9 mouse cellular contexts compared by ENCODE assay signal in genomic region chr7:24907211-24907748, GRCm38 (mm10). TPM values are rescaled to one million over a fixed set of nuclear protein-coding genes. Genes with fewer than 3 reads are reported as not detected.
DNase-seq lines count a peak whose midpoint lies in the region; ATAC-seq and TF ChIP-seq lines count a peak whose summit lies in the region.
"Had no signal": no experiment of that assay in that cellular context is flagged by ENCODE, and none has a peak within 500 bp of the region (broad histone marks: within the 10 kb centered on the region; RNA-seq: fewer than 3 reads in every experiment).

No protein-coding gene starts in this region.

- H3K4me2 ChIP-seq in liver, embryonic 11.5 days: peak overlapping the region; percentile 36
- H3K4me2 ChIP-seq in embryonic facial prominence, embryonic 15.5 days (replicated peaks): peak overlapping the region; percentile 19; the same call in 1 of the 2 replicates
- H3K4me2 ChIP-seq in stomach, postnatal 0 days (replicated peaks; ENCODE audit: low read depth): 0 out of 2 replicates have a peak overlapping the region, but pooled peaks have one; percentile 23

- H3K27ac ChIP-seq in liver, embryonic 11.5 days (ENCODE audit: low read depth, low read length): no peak overlapping the region; the same call in 1 of the 2 replicates
- peak overlapping the region; percentile 58; the same call in 1 of the 2 replicates for H3K27ac ChIP-seq in embryonic facial prominence, embryonic 15.5 days (replicated peaks)
- H3K27ac ChIP-seq in stomach, postnatal 0 days (replicated peaks): peak overlapping the region; percentile 24; the same call in 1 of the 2 replicates

- H3K27me3 ChIP-seq in liver, embryonic 11.5 days (replicated peaks; ENCODE audit: control insufficient read depth, insufficient read depth, low read length): no peaks in the 10 kb centered on the region
- no peaks in the 10 kb centered on the region for H3K27me3 ChIP-seq in embryonic facial prominence, embryonic 15.5 days
- no peaks in the 10 kb centered on the region for H3K27me3 ChIP-seq in stomach, postnatal 0 days (ENCODE audit: control insufficient read depth, insufficient read depth, low read length)

- peaks cover 20% of the 10 kb centered on the region for H3K36me3 ChIP-seq in liver, embryonic 11.5 days (ENCODE audit: control insufficient read depth, insufficient read depth, low read length)
- H3K36me3 ChIP-seq in embryonic facial prominence, embryonic 15.5 days: peaks cover 32% of the 10 kb centered on the region
- H3K36me3 ChIP-seq in stomach, postnatal 0 days (ENCODE audit: control insufficient read depth, insufficient read depth, low read length): peaks cover 12% of the 10 kb centered on the region; the same call in 1 of the 2 replicates

- H3K4me1 ChIP-seq in liver, embryonic 11.5 days (replicated peaks; ENCODE audit: control insufficient read depth, insufficient read depth, low read length): peaks cover 32% of the 10 kb centered on the region
- H3K4me1 ChIP-seq in embryonic facial prominence, embryonic 15.5 days: peaks cover 40% of the 10 kb centered on the region
- peaks cover 20% of the 10 kb centered on the region for H3K4me1 ChIP-seq in lung, adult 2 months (ENCODE audit: control insufficient read depth, insufficient read depth, low read length)
- no peaks in the 10 kb centered on the region; the same call in 1 of the 2 replicates for H3K4me1 ChIP-seq in stomach, postnatal 0 days (replicated peaks; ENCODE audit: control insufficient read depth, insufficient read depth)

- no peak for DNase-seq in liver, embryonic 11.5 days (ENCODE audit: low spot score)
- no peak for DNase-seq in liver
- peak; percentile 55 for DNase-seq in lung, adult 2 months
- DNase-seq in stomach, postnatal 0 days (ENCODE audit: low spot score): peak; percentile 86
- DNase-seq in gastrocnemius, adult 18-20 months (ENCODE audit: low spot score): no peak
- no peak for DNase-seq in layer of hippocampus, postnatal 36 days

- no peaks in the 10 kb centered on the region for H3K9me3 ChIP-seq in liver, embryonic 11.5 days (ENCODE audit: control insufficient read depth, low read length)
- no peaks in the 10 kb centered on the region for H3K9me3 ChIP-seq in embryonic facial prominence, embryonic 15.5 days (replicated peaks)
- no peaks in the 10 kb centered on the region for H3K9me3 ChIP-seq in stomach, postnatal 0 days (ENCODE audit: control insufficient read depth, low read length)

- ATAC-seq in liver, embryonic 11.5 days (replicated peaks; ENCODE audit: low FRiP score): no peak
- ATAC-seq in embryonic facial prominence, embryonic 15.5 days (ENCODE audit: insufficient number of reproducible peaks, low FRiP score, low TSS enrichment, low read depth): peak; percentile 27; the same call in 1 of the 2 replicates
- ATAC-seq in stomach, postnatal 0 days (ENCODE audit: low FRiP score, low TSS enrichment): peak; percentile 36; the same call in 1 of the 2 replicates
- no peak for ATAC-seq in monocyte, adult 5-6 weeks (replicated peaks; ENCODE audit: insufficient number of reproducible peaks, low FRiP score, low TSS enrichment, poor library complexity, severe bottlenecking)

- 0 out of 2 replicates have a peak, but pooled peaks have one; percentile 6 for TF ChIP-seq POLR2A in lung, adult 2 months (IDR thresholded peaks at IDR 0.05; ENCODE audit: borderline replicate concordance, extremely low read depth, low read depth, low read length)

- no peak overlapping the region for H3K4me3 ChIP-seq in liver, embryonic 11.5 days (ENCODE audit: low read depth, low read length)
- no peak overlapping the region for H3K4me3 ChIP-seq in embryonic facial prominence, embryonic 15.5 days (replicated peaks)
- peak overlapping the region; percentile 25 for H3K4me3 ChIP-seq in lung, adult 2 months (replicated peaks; ENCODE audit: extremely low read depth, low read depth, low read length)
- no peak overlapping the region for H3K4me3 ChIP-seq in stomach, postnatal 0 days (ENCODE audit: low read depth, low read length)

- 0 out of 2 replicates have a peak overlapping the region, but pooled peaks have one; percentile 20 for H3K9ac ChIP-seq in liver, embryonic 11.5 days (ENCODE audit: low read depth, low read length)
- H3K9ac ChIP-seq in embryonic facial prominence, embryonic 15.5 days: peak overlapping the region; percentile 2; the same call in 1 of the 2 replicates
- peak overlapping the region; percentile 13; the same call in 1 of the 2 replicates for H3K9ac ChIP-seq in stomach, postnatal 0 days (ENCODE audit: low read length)

- no peak for TF ChIP-seq CTCF in lung, adult 2 months (IDR thresholded peaks at IDR 0.05; ENCODE audit: insufficient read depth, low read length)
- TF ChIP-seq CTCF in stomach, postnatal 0 days (IDR thresholded peaks at IDR 0.05; ENCODE audit: low read depth): peak; percentile 55

- WGBS in liver, embryonic 11.5 days: 29% methylated on average over 13 of the region's 13 CpGs
- WGBS in embryonic facial prominence, embryonic 15.5 days: 16% methylated on average over 13 of the region's 13 CpGs
- 25% methylated on average over 13 of the region's 13 CpGs for WGBS in lung, adult 2 months
- 30% methylated on average over 13 of the region's 13 CpGs for WGBS in stomach, postnatal 0 days

- no peak for TF ChIP-seq EP300 in stomach, postnatal 0 days (optimal IDR thresholded peaks at IDR 0.05)

RNA-seq across cellular contexts. Expression of gene Arhgef1, which starts 4.6 kb away (rescaled TPM):
- polyA plus RNA-seq in liver, embryonic 11.5 days (2014; fragmentation: Nextera tagmentation; extraction: Ambion mirVana): 98.6 and 103 TPM in 2 replicates
- 121 and 126 TPM in 2 replicates for polyA plus RNA-seq in embryonic facial prominence, embryonic 15.5 days (2015; fragmentation: Nextera tagmentation; extraction: Ambion mirVana)
- polyA plus RNA-seq in lung, adult 2 months (2012; rRNA removed): 360 and 365 TPM in 2 replicates
- 45.2 and 49.9 TPM in 2 replicates for polyA plus RNA-seq in stomach, postnatal 0 days (2015; fragmentation: Nextera tagmentation; extraction: Ambion mirVana)
- 214 to 370 TPM (median 269 TPM) in 3 replicates for total RNA-seq in monocyte, adult 5-6 weeks (2017)
- 10 to 100 TPM; 21.0 to 23.8 TPM for total RNA-seq in gastrocnemius, adult 18-20 months (2021)
- 10 to 100 TPM; 81.1 to 86.9 TPM for total RNA-seq in layer of hippocampus, postnatal 36 days (2021)

RNA-seq across cellular contexts. Expression of gene Cd79a, which starts 10.1 kb away (rescaled TPM):
- 0.12 TPM in 1 of 2 replicates, not detected in the other for polyA plus RNA-seq in liver, embryonic 11.5 days (2014; fragmentation: Nextera tagmentation; extraction: Ambion mirVana)
- 0.59 and 0.69 TPM in 2 replicates for polyA plus RNA-seq in embryonic facial prominence, embryonic 15.5 days (2015; fragmentation: Nextera tagmentation; extraction: Ambion mirVana)
- polyA plus RNA-seq in lung, adult 2 months (2012; rRNA removed): 49.6 and 61.7 TPM in 2 replicates
- polyA plus RNA-seq in stomach, postnatal 0 days (2015; fragmentation: Nextera tagmentation; extraction: Ambion mirVana): 0.25 and 0.44 TPM in 2 replicates
- total RNA-seq in monocyte, adult 5-6 weeks (2017): 26.8 to 46.7 TPM (median 35.0 TPM) in 3 replicates
- under 1 TPM in 1 of 2 experiments, not detected in 1; 0.14 TPM for total RNA-seq in gastrocnemius, adult 18-20 months (2021)
- under 1 TPM in 1 of 2 experiments, not detected in 1; 0.43 TPM for total RNA-seq in layer of hippocampus, postnatal 36 days (2021)

RNA-seq across cellular contexts. Expression of gene Rps19, which starts 23.1 kb away (rescaled TPM):
- 2,415 and 2,620 TPM in 2 replicates for polyA plus RNA-seq in liver, embryonic 11.5 days (2014; fragmentation: Nextera tagmentation; extraction: Ambion mirVana)
- polyA plus RNA-seq in embryonic facial prominence, embryonic 15.5 days (2015; fragmentation: Nextera tagmentation; extraction: Ambion mirVana): 2,979 and 3,008 TPM in 2 replicates
- 429 and 452 TPM in 2 replicates for polyA plus RNA-seq in lung, adult 2 months (2012; rRNA removed)
- 2,060 and 2,085 TPM in 2 replicates for polyA plus RNA-seq in stomach, postnatal 0 days (2015; fragmentation: Nextera tagmentation; extraction: Ambion mirVana)
- 599 to 964 TPM (median 888 TPM) in 3 replicates for total RNA-seq in monocyte, adult 5-6 weeks (2017)
- total RNA-seq in gastrocnemius, adult 18-20 months (2021): 100 to 1,000 TPM; 312 to 357 TPM
- total RNA-seq in layer of hippocampus, postnatal 36 days (2021): 100 to 1,000 TPM; 490 to 494 TPM

RNA-seq across cellular contexts. Expression of gene Gm4881, which starts 37.0 kb away (rescaled TPM):
- polyA plus RNA-seq in liver, embryonic 11.5 days (2014; fragmentation: Nextera tagmentation; extraction: Ambion mirVana): not detected in 2 replicates
- polyA plus RNA-seq in embryonic facial prominence, embryonic 15.5 days (2015; fragmentation: Nextera tagmentation; extraction: Ambion mirVana): not detected in 2 replicates
- polyA plus RNA-seq in lung, adult 2 months (2012; rRNA removed): not detected in 2 replicates
- not detected in 2 replicates for polyA plus RNA-seq in stomach, postnatal 0 days (2015; fragmentation: Nextera tagmentation; extraction: Ambion mirVana)
- total RNA-seq in monocyte, adult 5-6 weeks (2017): not detected in 3 replicates
- not detected for total RNA-seq in gastrocnemius, adult 18-20 months (2021)
- total RNA-seq in layer of hippocampus, postnatal 36 days (2021): not detected

RNA-seq across cellular contexts. Expression of gene Dmrtc2, which starts 37.4 kb away (rescaled TPM):
- polyA plus RNA-seq in liver, embryonic 11.5 days (2014; fragmentation: Nextera tagmentation; extraction: Ambion mirVana): not detected in 2 replicates
- polyA plus RNA-seq in embryonic facial prominence, embryonic 15.5 days (2015; fragmentation: Nextera tagmentation; extraction: Ambion mirVana): 0.09 TPM in 1 of 2 replicates, not detected in the other
- polyA plus RNA-seq in lung, adult 2 months (2012; rRNA removed): not detected in 2 replicates
- not detected in 2 replicates for polyA plus RNA-seq in stomach, postnatal 0 days (2015; fragmentation: Nextera tagmentation; extraction: Ambion mirVana)
- not detected in 3 replicates for total RNA-seq in monocyte, adult 5-6 weeks (2017)
- total RNA-seq in gastrocnemius, adult 18-20 months (2021): not detected
- total RNA-seq in layer of hippocampus, postnatal 36 days (2021): not detected
- polyA plus RNA-seq: neural tube, embryonic 14.5 days had no signal

Comparison
In these comparisons a context has a peak if more than half of its experiments do, and no peak if none do; other contexts are left out.
1. ATAC-seq: peak in embryonic facial prominence, embryonic 15.5 days (single experiment) and stomach, postnatal 0 days (single experiment); none in liver, embryonic 11.5 days (single experiment) and monocyte, adult 5-6 weeks (single experiment).
2. DNase-seq: peak in lung, adult 2 months (single experiment) and stomach, postnatal 0 days (single experiment); none in liver, embryonic 11.5 days (single experiment), liver (single experiment), gastrocnemius, adult 18-20 months (single experiment) and layer of hippocampus, postnatal 36 days (0 of 2).
3. RNA of gene Cd79a, which starts 10.1 kb away (polyA plus RNA-seq): 49.6 to 61.7 TPM in lung, adult 2 months; 0.59 to 0.69 TPM in embryonic facial prominence, embryonic 15.5 days, 0.25 to 0.44 TPM in stomach, postnatal 0 days and 0.12 TPM in liver, embryonic 11.5 days; every median in the first group is over 10 times any median in the second.
4. Peak in every context shown above with its lines, with median percentiles within 50 percentile points of each other: H3K4me2 ChIP-seq and H3K9ac ChIP-seq.